Mouse (Mus musculus) lung, embryonic 14.5 days (tissue): ENCODE results near the gene Wfdc5. TPM values are rescaled to one million over a fixed set of nuclear protein-coding genes. Genes with fewer than 3 reads are reported as not detected.

Source experiments
- ATAC-seq: fragments of 200-750 bp; cut with Nextera tagmentation; 2 replicates; pipeline ENCODE4 v1.8.0; 2017; ENCODE audit warnings: mild to moderate bottlenecking, moderate TSS enrichment, moderate library complexity; ENCODE audit not compliant: insufficient read depth
- DNase-seq: peaks from one replicate; pipeline ENCODE4 v3.0.0-alpha.2; 2015
- H3K27ac ChIP-seq: fragments of 300-500 bp; sonication (generic); 2 replicates; pipeline ENCODE4 v1.5.1; 2014; ENCODE audit warnings: low read depth, mild to moderate bottlenecking, moderate library complexity
- H3K27me3 ChIP-seq: fragments of 300-500 bp; sonication (generic); 2 replicates; pipeline ENCODE4 v1.6.1; 2014; ENCODE audit warnings: low read length, control low read depth; ENCODE audit not compliant: insufficient read depth
- H3K36me3 ChIP-seq: fragments of 300-500 bp; sonication (generic); 2 replicates; pipeline ENCODE4 v1.6.1; 2014; ENCODE audit warnings: control low read depth; ENCODE audit not compliant: insufficient read depth
- H3K4me1 ChIP-seq: fragments of 300-500 bp; sonication (generic); 2 replicates; pipeline ENCODE4 v1.6.1; 2014; ENCODE audit warnings: antibody characterized with exemption, control low read depth; ENCODE audit not compliant: insufficient read depth
- H3K4me2 ChIP-seq: fragments of 300-500 bp; sonication (generic); 2 replicates; pipeline ENCODE4 v1.6.1; 2014; ENCODE audit warnings: mild to moderate bottlenecking
- H3K4me3 ChIP-seq: fragments of 300-500 bp; sonication (generic); 2 replicates; pipeline ENCODE4 v1.5.1; 2014; ENCODE audit warnings: low read depth, low read length
- H3K9ac ChIP-seq: fragments of 300-500 bp; sonication (generic); 2 replicates; pipeline ENCODE4 v1.6.1; 2014
- H3K9me3 ChIP-seq: fragments of 300-500 bp; sonication (generic); 2 replicates; pipeline ENCODE4 v1.6.1; 2016; ENCODE audit warnings: low read depth, low read length, control low read depth
- CTCF ChIP-seq: IDR thresholded peaks from 2 replicates; pipeline ENCODE4 v1.5.1; 2016; ENCODE audit warnings: antibody characterized with exemption, low read depth
- WGBS: fragments of 180-500 bp; shearing (Covaris S2); extraction: QIAGEN DNeasy Blood & Tissue Kit; methylation state at CpG from one replicate; pipeline ENCODE4 v1.1.7; 2014; 5-methylcytosine and 5-hydroxymethylcytosine counted together
- polyA plus RNA-seq: library from polyadenylated mRNA; unstranded; fragments of >200 nt; fragmentation: Nextera tagmentation; extraction: Ambion mirVana; gene quantifications from 2 replicates; pipeline ENCODE4 v1.2.1, GENCODE M21; 2014

Wfdc5 gene
- polyA plus RNA-seq, 1 experiment from 2014 or later, result not detected

GRCm38 (mm10) chr2:164144025-164144424 lies 38.5 kb downstream of the Wfdc5 start:
- Histone ChIP-seq H3K4me2 (no peak overlapping the region), H3K9ac (no peak overlapping the region), H3K27ac (no peak overlapping the region), H3K9me3 (no peaks in the 10 kb centered on the region), H3K4me1 (no peaks in the 10 kb centered on the region), H3K27me3 (no peaks in the 10 kb centered on the region), H3K4me3 (no peak overlapping the region), H3K36me3 (no peaks in the 10 kb centered on the region)
- no peak for DNase-seq
- no peak for ATAC-seq
- no peak for TF ChIP-seq CTCF
- 73% methylated on average over 6 of the region's 6 CpGs for WGBS

DNA sequence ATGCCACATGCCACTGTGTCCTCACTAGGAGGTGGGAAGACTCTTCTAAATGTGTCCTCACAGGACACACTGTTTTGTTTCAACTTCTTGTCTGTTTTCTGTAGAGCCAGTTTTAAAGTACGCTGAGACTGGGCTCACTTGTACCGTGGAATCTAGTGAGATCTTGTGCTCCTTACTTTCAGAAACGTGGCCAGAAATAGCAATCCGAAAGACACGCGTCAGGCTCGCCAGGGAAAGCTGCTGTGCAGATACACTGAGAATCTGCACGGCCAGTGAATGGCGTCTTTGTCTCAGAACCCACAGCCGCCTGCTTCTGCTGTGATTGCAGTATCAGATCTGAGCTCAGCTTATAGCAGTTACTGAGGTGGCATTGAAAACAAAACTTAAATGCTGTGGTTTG lies 40.5 kb downstream of the Wfdc5 start:
- no peak overlapping the region for H3K4me2 ChIP-seq
- H3K4me1 ChIP-seq, result no peaks in the 10 kb centered on the region
- no peak overlapping the region for H3K4me3 ChIP-seq
- 0 out of 2 replicates have a peak, but pooled peaks cover 1% of the 10 kb centered on the region for H3K36me3 ChIP-seq
- ATAC-seq (no peak), DNase-seq (peak; percentile 39)
- H3K9ac ChIP-seq, result no peak overlapping the region
- TF ChIP-seq CTCF, result no peak
- peak overlapping the region; percentile 40; the same call in 1 of the 2 replicates for H3K27ac ChIP-seq
- H3K27me3 ChIP-seq, result no peaks in the 10 kb centered on the region
- WGBS, result 57% methylated on average over 10 of the region's 10 CpGs
- H3K9me3 ChIP-seq, result no peaks in the 10 kb centered on the region

GRCm38 (mm10) chr2:164137754-164138153 lies 44.8 kb downstream of the Wfdc5 start:
- no peak for ATAC-seq
- Histone ChIP-seq H3K9ac (no peak overlapping the region), H3K27ac (no peak overlapping the region), H3K9me3 (no peaks in the 10 kb centered on the region), H3K36me3 (0 out of 2 replicates have a peak, but pooled peaks cover 7% of the 10 kb centered on the region), H3K4me1 (no peaks in the 10 kb centered on the region), H3K4me2 (no peak overlapping the region), H3K27me3 (no peaks in the 10 kb centered on the region), H3K4me3 (no peak overlapping the region)
- 65% methylated on average over 6 of the region's 6 CpGs for WGBS
- no peak for DNase-seq
- TF ChIP-seq CTCF, result no peak

GRCm38 (mm10) chr2:164136393-164136792 lies 46.1 kb downstream of the Wfdc5 start:
- peak; percentile 23 for DNase-seq
- Histone ChIP-seq H3K4me3 (no peak overlapping the region), H3K27ac (no peak overlapping the region), H3K4me2 (no peak overlapping the region), H3K27me3 (no peaks in the 10 kb centered on the region), H3K36me3 (peaks cover 12% of the 10 kb centered on the region; the same call in 1 of the 2 replicates), H3K9ac (no peak overlapping the region), H3K4me1 (no peaks in the 10 kb centered on the region), H3K9me3 (no peaks in the 10 kb centered on the region)
- TF ChIP-seq CTCF, result peak; percentile 23
- 23% methylated on average over 2 of the region's 2 CpGs for WGBS
- ATAC-seq, result no peak

GRCm38 (mm10) chr2:164135367-164135766 lies 47.2 kb downstream of the Wfdc5 start:
- TF ChIP-seq CTCF, result no peak
- 43% methylated on average over 1 of the region's 1 CpGs for WGBS
- no peak overlapping the region for H3K4me2 ChIP-seq
- peak; percentile 35; the same call in 1 of the 2 replicates for ATAC-seq
- H3K9ac ChIP-seq, result no peak overlapping the region
- no peaks in the 10 kb centered on the region for H3K27me3 ChIP-seq
- no peak overlapping the region for H3K27ac ChIP-seq
- no peak overlapping the region for H3K4me3 ChIP-seq
- DNase-seq, result peak; percentile 56
- H3K4me1 ChIP-seq, result no peaks in the 10 kb centered on the region
- no peaks in the 10 kb centered on the region for H3K9me3 ChIP-seq
- peaks cover 18% of the 10 kb centered on the region; the same call in 1 of the 2 replicates for H3K36me3 ChIP-seq

DNA sequence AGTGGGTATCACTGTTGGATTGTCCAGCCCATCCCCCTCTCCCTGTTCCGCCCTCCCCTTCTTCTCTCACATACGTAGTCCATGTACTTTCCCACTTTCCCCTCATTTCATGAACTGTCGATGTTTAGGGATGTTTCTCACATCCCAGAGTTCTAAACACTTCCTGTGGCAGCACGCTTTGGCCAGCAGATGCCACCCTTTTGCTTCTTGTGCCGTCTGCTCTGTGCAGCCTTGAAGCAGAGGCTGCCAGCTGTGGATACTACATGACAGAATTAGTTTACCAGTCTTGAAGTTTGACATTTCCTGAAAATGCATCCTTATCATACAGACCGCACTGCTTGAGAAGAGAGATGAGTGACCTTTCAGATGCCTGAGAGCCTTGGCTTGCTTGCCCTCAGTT lies 48.0 kb downstream of the Wfdc5 start:
- Histone ChIP-seq H3K4me3 (no peak overlapping the region), H3K4me2 (no peak overlapping the region), H3K9ac (no peak overlapping the region), H3K9me3 (no peaks in the 10 kb centered on the region), H3K36me3 (peaks cover 18% of the 10 kb centered on the region; the same call in 1 of the 2 replicates), H3K4me1 (no peaks in the 10 kb centered on the region), H3K27ac (no peak overlapping the region), H3K27me3 (no peaks in the 10 kb centered on the region)
- 41% methylated on average over 6 of the region's 6 CpGs for WGBS
- DNase-seq (peak; percentile 73), ATAC-seq (peak; percentile 44; the same call in 1 of the 2 replicates)
- peak; percentile 63 for TF ChIP-seq CTCF

- H3K9me3 ChIP-seq, result no peaks in the 10 kb centered on the region
- TF ChIP-seq CTCF, result no peak
- 87% methylated on average over 1 of the region's 1 CpGs for WGBS
- no peaks in the 10 kb centered on the region for H3K27me3 ChIP-seq
- no peaks in the 10 kb centered on the region for H3K4me1 ChIP-seq
- DNase-seq, result no peak
- no peak overlapping the region for H3K9ac ChIP-seq
- H3K36me3 ChIP-seq, result peaks cover 24% of the 10 kb centered on the region; the same call in 1 of the 2 replicates
- no peak for ATAC-seq
- no peak overlapping the region for H3K4me3 ChIP-seq
- H3K27ac ChIP-seq, result no peak overlapping the region
- H3K4me2 ChIP-seq, result no peak overlapping the region
Measured at GRCm38 (mm10) chr2:164131586-164131985, 51.0 kb downstream of the Wfdc5 start.
